Mouse (Mus musculus) embryo, embryonic 11.5 days (tissue): Measurements from ENCODE around the gene Fpr-rs3.

ENCODE experiments used
- DNase-seq: peaks from one replicate; pipeline ENCODE4 v3.0.0-alpha.2; 2012; ENCODE audit warnings: low read depth, low spot score

Gene Fpr-rs3

GRCm38 (mm10) chr17:20624777-20625176, at the start of gene Fpr-rs3:
Fpr-rs3 (minus strand) TSS chr17:20624877.
- no peak for DNase-seq

- DNase-seq, result no peak
Measured at GRCm38 (mm10) chr17:20596323-20596722, 28.4 kb downstream of the Fpr-rs3 start, which contains the start of gene Vmn2r110. Vmn2r110 (minus strand) TSS chr17:20596423.
